Mouse (Mus musculus) ovary, postnatal 14 days (tissue): ENCODE data around the gene Amy2a4.
"Not testable (repeated sequence)": the region's sequence is repeated elsewhere in the genome, so short reads cannot be mapped to it uniquely, and the experiment has no call there.

Experiments used
- DNase-seq: peaks from one replicate; pipeline ENCODE4 v3.0.0; 2022; ENCODE audit warnings: low spot score

Gene Amy2a4

GRCm38 (mm10) chr3:113291349-113291748, at the start of gene Amy2a4:
TSS of gene Amy2a4 (minus strand) at chr3:113291449.
- DNase-seq, result not testable (repeated sequence)

DNA sequence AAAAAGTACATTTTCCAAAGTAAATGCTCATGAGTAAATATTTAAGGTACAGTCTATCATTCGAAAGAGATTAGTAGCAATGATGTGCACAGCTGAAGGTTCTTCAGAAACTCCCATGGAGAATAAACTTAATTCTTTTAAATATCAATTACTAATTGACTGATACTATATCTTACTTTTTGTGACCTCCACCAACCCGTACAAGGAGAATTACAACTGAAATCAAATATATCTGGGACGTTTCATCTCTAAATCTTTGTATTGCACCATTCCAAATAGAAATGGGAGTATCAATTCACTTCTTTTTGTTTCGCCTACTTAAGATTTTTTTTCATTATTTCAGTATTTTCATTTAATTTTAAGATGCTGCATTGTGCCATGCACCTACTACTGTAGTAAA, 32.7 kb upstream of the Amy2a4 start, which contains the start of gene Amy2a3:
TSS of gene Amy2a3 (minus strand) at position 101 of the 400 bp plus-strand sequence.
- not testable (repeated sequence) for DNase-seq

DNA sequence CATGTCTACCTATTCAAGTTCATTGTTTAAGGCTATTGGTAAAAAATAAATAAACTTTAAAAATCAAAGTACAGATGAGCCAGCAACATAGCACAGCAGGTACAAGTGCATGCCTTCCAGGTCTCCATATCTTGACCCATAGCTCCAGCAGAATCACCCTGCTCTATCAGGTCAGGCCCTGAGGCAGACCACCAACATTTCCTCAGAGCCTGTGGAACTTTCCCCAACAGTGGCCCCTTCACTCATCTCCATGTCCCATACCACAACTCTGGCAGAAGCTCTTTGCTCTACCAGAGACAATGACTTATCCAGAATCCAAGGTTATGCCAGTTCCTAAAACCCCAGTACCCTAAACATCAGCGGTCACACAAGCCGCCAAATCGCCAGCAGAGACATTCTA, 21.7 kb upstream of the Amy2a4 start:
- not testable (repeated sequence) for DNase-seq

- not testable (repeated sequence) for DNase-seq
Measured at GRCm38 (mm10) chr3:113280285-113280684, 11.0 kb downstream of the Amy2a4 start.

GRCm38 (mm10) chr3:113279586-113279985, 11.7 kb downstream of the Amy2a4 start:
- DNase-seq, result not testable (repeated sequence)

DNA sequence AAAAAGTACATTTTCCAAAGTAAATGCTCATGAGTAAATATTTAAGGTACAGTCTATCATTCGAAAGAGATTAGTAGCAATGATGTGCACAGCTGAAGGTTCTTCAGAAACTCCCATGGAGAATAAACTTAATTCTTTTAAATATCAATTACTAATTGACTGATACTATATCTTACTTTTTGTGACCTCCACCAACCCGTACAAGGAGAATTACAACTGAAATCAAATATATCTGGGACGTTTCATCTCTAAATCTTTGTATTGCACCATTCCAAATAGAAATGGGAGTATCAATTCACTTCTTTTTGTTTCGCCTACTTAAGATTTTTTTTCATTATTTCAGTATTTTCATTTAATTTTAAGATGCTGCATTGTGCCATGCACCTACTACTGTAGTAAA, 32.5 kb downstream of the Amy2a4 start, which contains the start of gene Amy2a5:
TSS of gene Amy2a5 (minus strand) at position 101 of the 400 bp plus-strand sequence.
- not testable (repeated sequence) for DNase-seq
